Mouse (Mus musculus): ENCODE data around the gene Ntn1.

DNA sequence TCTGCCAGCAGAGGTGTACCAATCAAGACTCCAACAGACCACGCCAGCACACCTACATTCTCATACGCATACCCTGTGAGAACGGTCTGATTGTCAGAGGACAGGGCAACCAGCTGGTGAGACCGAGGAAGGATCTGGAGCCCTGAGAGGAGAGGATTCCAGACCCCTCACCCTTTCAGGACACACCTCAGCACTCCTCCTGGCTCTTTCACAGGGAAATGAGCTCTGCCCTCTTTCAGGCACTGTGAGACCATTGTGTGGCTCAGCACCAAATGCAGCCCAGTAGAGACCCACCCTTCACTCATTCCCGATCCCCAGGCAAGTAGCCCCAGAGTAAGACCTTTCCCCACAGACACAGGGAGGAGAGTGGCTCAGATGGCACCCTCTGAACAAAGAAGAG is 137.5 kb downstream of the Ntn1 start:
- TF ChIP-seq POLR2A (IDR thresholded peaks at IDR 0.05; ENCODE audit: low read depth, low read length) (no peak), CTCF (IDR thresholded peaks at IDR 0.05; ENCODE audit: extremely low read depth, insufficient read length, insufficient replicate concordance, low read depth, low read length) (no peak)

Measured in small intestine, adult 2 months (tissue).